Mouse (Mus musculus): Measurements from ENCODE around the gene Ccdc158. TPM values are rescaled to one million over a fixed set of nuclear protein-coding genes. Genes with fewer than 3 reads are reported as not detected.
A peak's percentile ranks its signal among the peaks of the same experiment; 100 is the strongest.

Ccdc158 gene
- polyA plus RNA-seq, 1 experiment from 2014 or later = 8.0 TPM

DNA sequence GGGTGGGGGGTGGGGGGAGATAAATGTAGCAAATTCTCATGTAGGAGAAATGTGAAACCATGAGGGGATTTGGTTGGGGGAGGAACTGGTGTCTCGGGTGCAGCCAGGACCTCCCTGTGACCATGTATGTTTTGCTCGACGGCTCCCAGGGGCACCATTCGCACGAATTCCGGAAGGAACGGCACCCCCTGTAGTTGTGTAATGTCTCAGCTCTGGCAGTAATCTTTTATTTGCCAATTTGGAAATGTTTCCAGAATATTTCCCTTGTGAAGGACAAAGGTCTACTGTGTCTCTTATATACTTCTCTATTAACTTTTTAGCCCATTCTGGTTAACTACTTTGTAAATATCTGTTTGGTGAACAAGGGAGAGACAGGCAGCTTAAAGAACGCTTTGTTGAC is 35.7 kb upstream of the Ccdc158 start:
- POLR2A ChIA-PET = no interaction called here
- ATAC-seq (no peak), DNase-seq (ENCODE audit: low read depth, low spot score) (no peak)
- no peaks in the 10 kb centered on the region for H3K27me3 ChIP-seq
- no peak for TF ChIP-seq CTCF (IDR thresholded peaks at IDR 0.05)
- CTCF ChIA-PET = interaction anchor here (1.2 to 1.9 kb wide), 3 partner anchors 15 to 30 kb away, joined by 4 to 7 read pairs (median 4); no protein-coding TSS in a partner anchor
- in situ Hi-C loops (cut with MboI; ENCODE audit: low pct_unique_long_range_greater_than_20kb) = no loop called here

- POLR2A ChIA-PET = interaction anchor here (0.8 to 1.3 kb wide), 3 partner anchors 9 to 24 kb away, joined by 3 to 4 read pairs (median 3); partner anchors contain the start of gene Shroom3
- no peak for TF ChIP-seq CTCF (IDR thresholded peaks at IDR 0.05)
- in situ Hi-C loops (cut with MboI; ENCODE audit: low pct_unique_long_range_greater_than_20kb) = no loop called here
- DNase-seq (ENCODE audit: low read depth, low spot score) (no peak), ATAC-seq (peak; percentile 85)
- CTCF ChIA-PET = interaction anchor here (0.9 to 1.6 kb wide), 5 partner anchors 10 to 38 kb away, joined by 3 to 6 read pairs (median 4); no protein-coding TSS in a partner anchor
- H3K27me3 ChIP-seq = no peaks in the 10 kb centered on the region
Measured at GRCm38 (mm10) chr5:92707921-92708491, 32.9 kb upstream of the Ccdc158 start.

DNA sequence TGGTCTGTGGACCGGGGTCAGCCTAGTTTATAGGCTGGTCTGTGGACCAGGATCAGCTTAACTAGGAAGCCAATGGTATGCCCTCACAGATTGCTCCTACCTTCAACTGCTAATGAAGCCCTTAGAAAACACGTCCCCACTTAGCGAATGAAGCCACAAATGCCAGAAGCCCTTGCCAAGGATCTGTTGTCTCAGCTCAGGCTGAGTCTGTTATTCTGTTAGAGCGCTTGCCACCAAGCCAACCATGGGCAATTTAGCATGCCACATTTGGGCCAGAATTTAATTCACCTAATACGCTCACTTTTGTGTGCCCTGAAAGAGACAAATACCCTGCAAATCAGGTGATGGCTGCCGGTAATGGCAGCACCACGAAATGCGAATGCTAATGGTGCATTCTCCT is 28.6 kb upstream of the Ccdc158 start:
- no peak for TF ChIP-seq CTCF (IDR thresholded peaks at IDR 0.05)
- no peaks in the 10 kb centered on the region for H3K27me3 ChIP-seq
- in situ Hi-C loops (cut with MboI; ENCODE audit: low pct_unique_long_range_greater_than_20kb) = no loop called here
- CTCF ChIA-PET = interaction anchor here (1.3 to 1.7 kb wide), 3 partner anchors 17 to 20 kb away, joined by 3 to 7 read pairs (median 4); partner anchors contain the start of gene Shroom3
- POLR2A ChIA-PET = no interaction called here
- ATAC-seq (no peak), DNase-seq (ENCODE audit: low read depth, low spot score) (no peak)

- ATAC-seq = no peak
- no peaks in the 10 kb centered on the region for H3K27me3 ChIP-seq
- CTCF ChIA-PET = interaction anchor here (0.9 to 2.3 kb wide), 2 partner anchors 9 to 27 kb away, joined by 5 to 6 read pairs; no protein-coding TSS in a partner anchor
- POLR2A ChIA-PET = no interaction called here
- in situ Hi-C loops (cut with MboI; ENCODE audit: low pct_unique_long_range_greater_than_20kb) = no loop called here
- no peak for TF ChIP-seq CTCF (IDR thresholded peaks at IDR 0.05)
- no peak for DNase-seq (ENCODE audit: low read depth, low spot score)
Measured at GRCm38 (mm10) chr5:92701750-92702149, 26.7 kb upstream of the Ccdc158 start.

- DNase-seq (ENCODE audit: low read depth, low spot score) (no peak), ATAC-seq (peak; percentile 36)
- no peaks in the 10 kb centered on the region for H3K27me3 ChIP-seq
- no peak for TF ChIP-seq CTCF (IDR thresholded peaks at IDR 0.05)
- in situ Hi-C loops (cut with MboI; ENCODE audit: low pct_unique_long_range_greater_than_20kb) = no loop called here
- ChIA-PET POLR2A (interaction anchor here (0.8 to 2.9 kb wide), 6 partner anchors 9 to 30 kb away, joined by 3 to 13 read pairs (median 4); partner anchors contain the start of gene Shroom3), CTCF (interaction anchor here (0.5 to 3.1 kb wide), 5 partner anchors 9 to 207 kb away, joined by 3 to 17 read pairs (median 6); partner anchors contain the start of gene Shroom3)
Measured at GRCm38 (mm10) chr5:92698837-92699529, 23.9 kb upstream of the Ccdc158 start.

DNA sequence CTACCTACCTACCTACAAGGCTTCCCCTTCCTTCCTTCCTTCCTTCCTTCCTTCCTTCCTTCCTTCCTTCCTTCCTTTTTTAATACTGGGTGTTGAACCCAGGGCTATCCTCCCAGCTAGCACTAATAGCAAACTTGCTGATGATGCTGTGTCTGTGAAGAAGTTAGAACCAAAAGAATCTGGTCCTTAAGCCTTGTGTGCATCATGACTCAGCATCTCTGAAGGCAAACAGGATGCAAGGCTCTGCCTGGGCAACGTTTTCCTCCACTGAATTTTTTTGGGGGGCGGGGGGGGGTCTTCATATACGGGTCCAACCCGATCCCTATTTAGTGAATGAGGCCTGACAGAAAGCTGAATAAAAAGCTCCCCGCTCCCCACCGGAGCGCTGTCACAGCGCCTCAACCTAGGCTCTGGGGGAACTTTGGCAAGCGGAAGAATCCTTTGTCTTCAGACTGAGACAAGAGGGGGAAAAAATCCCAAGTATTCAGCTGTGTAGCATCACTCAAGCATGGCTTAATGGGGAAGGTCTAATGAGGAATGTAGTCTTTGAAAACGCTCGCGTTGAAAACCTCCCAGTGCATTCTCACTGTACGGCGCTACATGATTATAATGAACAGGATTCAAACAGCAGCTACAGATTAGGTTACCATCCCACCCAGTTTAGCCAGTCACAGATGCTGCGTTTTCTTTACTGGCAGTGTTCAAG is 23.2 kb upstream of the Ccdc158 start:
- POLR2A ChIA-PET = interaction anchor here (0.7 to 2.9 kb wide), 6 partner anchors 9 to 227 kb away, joined by 3 to 13 read pairs (median 4); partner anchors contain the start of gene Shroom3
- ATAC-seq = peak; percentile 87
- TF ChIP-seq CTCF (IDR thresholded peaks at IDR 0.05) = peak; percentile 4
- peak; percentile 77 for DNase-seq (ENCODE audit: low read depth, low spot score)
- in situ Hi-C loops (cut with MboI; ENCODE audit: low pct_unique_long_range_greater_than_20kb) = no loop called here
- no peaks in the 10 kb centered on the region for H3K27me3 ChIP-seq
- CTCF ChIA-PET = interaction anchor here (0.5 to 3.1 kb wide), 6 partner anchors 10 to 272 kb away, joined by 3 to 17 read pairs (median 6); partner anchors contain the start of gene Shroom3

DNA sequence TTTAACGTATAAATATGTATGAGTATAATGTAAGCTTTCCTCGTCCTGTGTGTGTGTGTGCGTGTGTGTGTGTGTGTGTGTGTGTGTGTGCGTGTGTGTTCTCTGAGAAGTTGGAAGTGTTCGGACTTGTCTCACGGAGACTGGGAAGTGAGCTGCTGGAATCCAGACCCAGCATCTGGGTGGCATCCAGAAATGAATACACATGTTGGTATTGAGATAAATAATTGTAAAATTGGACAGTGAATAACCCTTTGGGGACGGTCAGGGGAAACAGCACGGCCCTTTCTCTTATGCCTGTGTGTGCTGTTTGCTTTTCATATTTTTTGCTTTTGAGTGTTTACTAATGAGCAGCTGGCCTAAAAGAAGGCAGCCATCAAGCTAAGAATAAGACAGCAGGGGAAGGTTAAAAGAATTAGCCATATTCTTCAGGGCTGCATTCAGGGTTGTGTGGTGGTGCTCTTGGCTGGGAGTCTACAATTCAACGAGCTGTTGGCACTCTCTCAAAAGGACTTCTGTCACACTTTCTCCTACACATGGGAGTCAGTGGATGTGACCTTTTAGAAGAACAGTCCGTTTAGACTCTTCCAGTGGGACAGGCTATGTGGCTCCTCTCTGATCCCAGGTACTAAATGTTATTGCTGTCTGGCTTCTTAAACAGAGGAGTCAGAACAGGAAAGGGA is 19.4 kb upstream of the Ccdc158 start:
- ChIA-PET POLR2A (interaction anchor here (1.2 kb wide), 1 partner anchor 404 kb away, joined by 4 read pairs; no protein-coding TSS in a partner anchor), CTCF (interaction anchor here (2.0 to 3.4 kb wide), 3 partner anchors 9 to 36 kb away, joined by 6 to 24 read pairs (median 12); no protein-coding TSS in a partner anchor)
- in situ Hi-C loops (cut with MboI; ENCODE audit: low pct_unique_long_range_greater_than_20kb) = no loop called here
- H3K27me3 ChIP-seq = no peaks in the 10 kb centered on the region
- ATAC-seq = no peak
- TF ChIP-seq CTCF (IDR thresholded peaks at IDR 0.05) = no peak
- DNase-seq (ENCODE audit: low read depth, low spot score) = no peak

DNA sequence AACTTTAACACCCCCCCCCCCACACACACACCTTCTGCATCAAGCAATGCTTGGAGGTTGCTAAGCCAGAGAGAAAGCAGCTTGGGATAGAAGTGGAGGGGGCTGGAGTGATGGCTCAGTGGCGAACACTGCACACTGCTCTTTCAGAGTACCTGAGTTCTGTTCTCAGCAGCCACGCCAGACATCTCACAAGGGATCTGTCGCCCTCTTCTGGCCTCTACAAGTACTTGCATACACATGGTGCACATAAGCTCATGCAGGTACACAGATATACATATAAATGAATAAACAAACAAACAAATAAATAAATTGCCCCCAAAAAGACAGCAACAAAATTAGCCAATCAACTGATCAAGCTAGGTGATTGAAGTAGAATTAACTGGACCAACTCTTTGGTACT is 18.7 kb upstream of the Ccdc158 start:
- ChIA-PET POLR2A (interaction anchor here (0.6 to 1.2 kb wide), 2 partner anchors 273 to 405 kb away, joined by 4 to 5 read pairs; no protein-coding TSS in a partner anchor), CTCF (interaction anchor here (1.8 to 3.2 kb wide), 3 partner anchors 8 to 34 kb away, joined by 6 to 12 read pairs (median 8); no protein-coding TSS in a partner anchor)
- DNase-seq (ENCODE audit: low read depth, low spot score) = no peak
- in situ Hi-C loops (cut with MboI; ENCODE audit: low pct_unique_long_range_greater_than_20kb) = no loop called here
- no peaks in the 10 kb centered on the region for H3K27me3 ChIP-seq
- no peak for ATAC-seq
- TF ChIP-seq CTCF (IDR thresholded peaks at IDR 0.05) = peak; percentile 37

GRCm38 (mm10) chr5:92692206-92693007 is 17.3 kb upstream of the Ccdc158 start:
- ATAC-seq (no peak), DNase-seq (ENCODE audit: low read depth, low spot score) (no peak)
- CTCF ChIA-PET = interaction anchor here (1.8 to 1.9 kb wide), 2 partner anchors 8 to 9 kb away, joined by 6 to 8 read pairs; no protein-coding TSS in a partner anchor
- TF ChIP-seq CTCF (IDR thresholded peaks at IDR 0.05) = no peak
- POLR2A ChIA-PET = no interaction called here
- in situ Hi-C loops (cut with MboI; ENCODE audit: low pct_unique_long_range_greater_than_20kb) = no loop called here
- no peaks in the 10 kb centered on the region for H3K27me3 ChIP-seq

All from Patski (cell line).